Mouse (Mus musculus): ENCODE results near the gene Prkcsh. TPM values are rescaled to one million over a fixed set of nuclear protein-coding genes. Genes with fewer than 3 reads are reported as not detected.

Prkcsh gene
- polyA plus RNA-seq, 1 experiment from 2014 or later, result 57.1 TPM

GRCm38 (mm10) chr9:21996178-21996867 is 6.3 kb upstream of the Prkcsh start:
- Histone ChIP-seq H3K9ac (ENCODE audit: low read length) (no peak overlapping the region), H3K4me3 (ENCODE audit: low read depth, low read length) (no peak overlapping the region), H3K36me3 (ENCODE audit: control insufficient read depth, insufficient read depth, low read length) (no peaks in the 10 kb centered on the region), H3K9me3 (replicated peaks; ENCODE audit: control insufficient read depth, low read length) (no peaks in the 10 kb centered on the region), H3K27ac (ENCODE audit: low read depth, low read length) (no peak overlapping the region), H3K27me3 (replicated peaks; ENCODE audit: control insufficient read depth, insufficient read depth, low read length) (peaks cover 5% of the 10 kb centered on the region; the same call in 1 of the 2 replicates), H3K4me2 (ENCODE audit: low read length) (no peak overlapping the region), H3K4me1 (ENCODE audit: control insufficient read depth, insufficient read depth, low read length) (no peaks in the 10 kb centered on the region)
- ATAC-seq (no peak), DNase-seq (ENCODE audit: low spot score) (no peak)
- 81% methylated on average over 3 of the region's 3 CpGs for WGBS

- H3K9me3 ChIP-seq (replicated peaks; ENCODE audit: control insufficient read depth, low read length), result no peaks in the 10 kb centered on the region
- no peak overlapping the region for H3K4me2 ChIP-seq (ENCODE audit: low read length)
- WGBS, result 88% methylated on average over 6 of the region's 6 CpGs
- ATAC-seq (no peak), DNase-seq (ENCODE audit: low spot score) (no peak)
- peaks cover 10% of the 10 kb centered on the region for H3K4me1 ChIP-seq (ENCODE audit: control insufficient read depth, insufficient read depth, low read length)
- H3K27me3 ChIP-seq (replicated peaks; ENCODE audit: control insufficient read depth, insufficient read depth, low read length), result no peaks in the 10 kb centered on the region
- H3K27ac ChIP-seq (ENCODE audit: low read depth, low read length), result no peak overlapping the region
- H3K4me3 ChIP-seq (ENCODE audit: low read depth, low read length), result no peak overlapping the region
- no peak overlapping the region for H3K9ac ChIP-seq (ENCODE audit: low read length)
- H3K36me3 ChIP-seq (ENCODE audit: control insufficient read depth, insufficient read depth, low read length), result peaks cover 13% of the 10 kb centered on the region
Measured at GRCm38 (mm10) chr9:22000296-22000695, 2.3 kb upstream of the Prkcsh start.

- Histone ChIP-seq H3K4me1 (ENCODE audit: control insufficient read depth, insufficient read depth, low read length) (peaks cover 10% of the 10 kb centered on the region), H3K4me3 (ENCODE audit: low read depth, low read length) (no peak overlapping the region), H3K36me3 (ENCODE audit: control insufficient read depth, insufficient read depth, low read length) (peaks cover 26% of the 10 kb centered on the region), H3K9ac (ENCODE audit: low read length) (no peak overlapping the region), H3K9me3 (replicated peaks; ENCODE audit: control insufficient read depth, low read length) (no peaks in the 10 kb centered on the region), H3K4me2 (ENCODE audit: low read length) (peak overlapping the region; percentile 53; the same call in 1 of the 2 replicates), H3K27me3 (replicated peaks; ENCODE audit: control insufficient read depth, insufficient read depth, low read length) (no peaks in the 10 kb centered on the region), H3K27ac (ENCODE audit: low read depth, low read length) (no peak overlapping the region)
- 80% methylated on average over 4 of the region's 4 CpGs for whole genome bisulfite sequencing
- ATAC-seq (no peak), DNase-seq (ENCODE audit: low spot score) (no peak)
Measured at GRCm38 (mm10) chr9:22001633-22002032, 973 bp upstream of the Prkcsh start.

GRCm38 (mm10) chr9:22003163-22003554 is 553 bp downstream of the Prkcsh start:
- peaks cover 41% of the 10 kb centered on the region for H3K36me3 ChIP-seq (ENCODE audit: control insufficient read depth, insufficient read depth, low read length)
- no peaks in the 10 kb centered on the region for H3K9me3 ChIP-seq (replicated peaks; ENCODE audit: control insufficient read depth, low read length)
- DNase-seq (ENCODE audit: low spot score) (peak; percentile 45), ATAC-seq (peak; percentile 9)
- peak overlapping the region; percentile 59 for H3K4me3 ChIP-seq (ENCODE audit: low read depth, low read length)
- peak overlapping the region; percentile 65 for H3K4me2 ChIP-seq (ENCODE audit: low read length)
- H3K27ac ChIP-seq (ENCODE audit: low read depth, low read length), result peak overlapping the region; percentile 34; the same call in 1 of the 2 replicates
- peaks cover 10% of the 10 kb centered on the region for H3K4me1 ChIP-seq (ENCODE audit: control insufficient read depth, insufficient read depth, low read length)
- peak overlapping the region; percentile 66 for H3K9ac ChIP-seq (ENCODE audit: low read length)
- no peaks in the 10 kb centered on the region for H3K27me3 ChIP-seq (replicated peaks; ENCODE audit: control insufficient read depth, insufficient read depth, low read length)
- WGBS, result under 1% methylated on average over 18 of the region's 18 CpGs

- H3K27me3 ChIP-seq (replicated peaks; ENCODE audit: control insufficient read depth, insufficient read depth, low read length), result no peaks in the 10 kb centered on the region
- H3K27ac ChIP-seq (ENCODE audit: low read depth, low read length), result no peak overlapping the region
- 91% methylated on average over 12 of the region's 12 CpGs for WGBS
- no peak overlapping the region for H3K4me2 ChIP-seq (ENCODE audit: low read length)
- H3K9me3 ChIP-seq (replicated peaks; ENCODE audit: control insufficient read depth, low read length), result no peaks in the 10 kb centered on the region
- no peak overlapping the region for H3K4me3 ChIP-seq (ENCODE audit: low read depth, low read length)
- peaks cover 10% of the 10 kb centered on the region for H3K4me1 ChIP-seq (ENCODE audit: control insufficient read depth, insufficient read depth, low read length)
- no peak for ATAC-seq
- H3K36me3 ChIP-seq (ENCODE audit: control insufficient read depth, insufficient read depth, low read length), result peaks cover 55% of the 10 kb centered on the region
- no peak overlapping the region for H3K9ac ChIP-seq (ENCODE audit: low read length)
- DNase-seq (ENCODE audit: low spot score), result no peak
Measured at GRCm38 (mm10) chr9:22004546-22004945, 1.9 kb downstream of the Prkcsh start.

GRCm38 (mm10) chr9:22011055-22011454 is 8.4 kb downstream of the Prkcsh start:
- H3K9ac ChIP-seq (ENCODE audit: low read length), result no peak overlapping the region
- H3K4me2 ChIP-seq (ENCODE audit: low read length), result no peak overlapping the region
- no peak for DNase-seq (ENCODE audit: low spot score)
- H3K27ac ChIP-seq (ENCODE audit: low read depth, low read length), result no peak overlapping the region
- peaks cover 96% of the 10 kb centered on the region for H3K36me3 ChIP-seq (ENCODE audit: control insufficient read depth, insufficient read depth, low read length)
- no peaks in the 10 kb centered on the region for H3K9me3 ChIP-seq (replicated peaks; ENCODE audit: control insufficient read depth, low read length)
- H3K4me1 ChIP-seq (ENCODE audit: control insufficient read depth, insufficient read depth, low read length), result no peaks in the 10 kb centered on the region
- ATAC-seq, result peak; percentile 26; the same call in 1 of the 2 replicates
- 88% methylated on average over 5 of the region's 5 CpGs for whole genome bisulfite sequencing
- no peak overlapping the region for H3K4me3 ChIP-seq (ENCODE audit: low read depth, low read length)
- no peaks in the 10 kb centered on the region for H3K27me3 ChIP-seq (replicated peaks; ENCODE audit: control insufficient read depth, insufficient read depth, low read length)

- H3K36me3 ChIP-seq (ENCODE audit: control insufficient read depth, insufficient read depth, low read length), result peaks cover 92% of the 10 kb centered on the region
Measured at GRCm38 (mm10) chr9:22012731-22013130, 10.1 kb downstream of the Prkcsh start.

GRCm38 (mm10) chr9:22016245-22016644 is 13.6 kb downstream of the Prkcsh start:
- Histone ChIP-seq H3K27me3 (replicated peaks; ENCODE audit: control insufficient read depth, insufficient read depth, low read length) (no peaks in the 10 kb centered on the region), H3K36me3 (ENCODE audit: control insufficient read depth, insufficient read depth, low read length) (peaks cover 83% of the 10 kb centered on the region), H3K9me3 (replicated peaks; ENCODE audit: control insufficient read depth, low read length) (no peaks in the 10 kb centered on the region), H3K9ac (ENCODE audit: low read length) (no peak overlapping the region), H3K27ac (ENCODE audit: low read depth, low read length) (no peak overlapping the region), H3K4me1 (ENCODE audit: control insufficient read depth, insufficient read depth, low read length) (no peaks in the 10 kb centered on the region), H3K4me3 (ENCODE audit: low read depth, low read length) (no peak overlapping the region), H3K4me2 (ENCODE audit: low read length) (no peak overlapping the region)
- no peak for DNase-seq (ENCODE audit: low spot score)
- WGBS, result 73% methylated on average over 10 of the region's 10 CpGs
- no peak for ATAC-seq

More at GRCm38 (mm10) chr9:22012731-22013130, 10.1 kb downstream of the Prkcsh start:
- no peak overlapping the region for H3K4me2 ChIP-seq (ENCODE audit: low read length)
- ATAC-seq (peak; percentile 26; the same call in 1 of the 2 replicates), DNase-seq (ENCODE audit: low spot score) (no peak)
- no peaks in the 10 kb centered on the region for H3K27me3 ChIP-seq (replicated peaks; ENCODE audit: control insufficient read depth, insufficient read depth, low read length)
- 91% methylated on average over 13 of the region's 13 CpGs for WGBS
- no peaks in the 10 kb centered on the region for H3K4me1 ChIP-seq (ENCODE audit: control insufficient read depth, insufficient read depth, low read length)
- H3K27ac ChIP-seq (ENCODE audit: low read depth, low read length), result no peak overlapping the region
- H3K9me3 ChIP-seq (replicated peaks; ENCODE audit: control insufficient read depth, low read length), result no peaks in the 10 kb centered on the region
- H3K4me3 ChIP-seq (ENCODE audit: low read depth, low read length), result no peak overlapping the region
- no peak overlapping the region for H3K9ac ChIP-seq (ENCODE audit: low read length)

- H3K9ac ChIP-seq (ENCODE audit: low read length), result no peak overlapping the region
- no peak for ATAC-seq
- H3K4me2 ChIP-seq (ENCODE audit: low read length), result no peak overlapping the region
- DNase-seq (ENCODE audit: low spot score), result no peak
- 80% methylated on average over 7 of the region's 7 CpGs for WGBS
- H3K4me1 ChIP-seq (ENCODE audit: control insufficient read depth, insufficient read depth, low read length), result no peaks in the 10 kb centered on the region
- H3K4me3 ChIP-seq (ENCODE audit: low read depth, low read length), result no peak overlapping the region
- no peak overlapping the region for H3K27ac ChIP-seq (ENCODE audit: low read depth, low read length)
- no peaks in the 10 kb centered on the region for H3K9me3 ChIP-seq (replicated peaks; ENCODE audit: control insufficient read depth, low read length)
- peaks cover 74% of the 10 kb centered on the region for H3K36me3 ChIP-seq (ENCODE audit: control insufficient read depth, insufficient read depth, low read length)
- H3K27me3 ChIP-seq (replicated peaks; ENCODE audit: control insufficient read depth, insufficient read depth, low read length), result no peaks in the 10 kb centered on the region
Measured at GRCm38 (mm10) chr9:22017208-22017825, 14.7 kb downstream of the Prkcsh start.

All from forebrain, embryonic 14.5 days (tissue).